Mouse (Mus musculus) ES-Bruce4 (cell line): ENCODE data around the gene Ipo5.

ENCODE experiments used
- CTCF ChIP-seq: IDR thresholded peaks from one replicate; pipeline ENCODE4 v1.8.1; 2011; ENCODE audit warnings: low read depth, low read length
- EP300 ChIP-seq: IDR thresholded peaks from 2 replicates; pipeline ENCODE4 v1.6.1; 2011; ENCODE audit warnings: low read depth, low read length; ENCODE audit not compliant: insufficient read depth
- POLR2A ChIP-seq: IDR thresholded peaks from one replicate; pipeline ENCODE4 v1.8.1; 2011; ENCODE audit warnings: low read length; ENCODE audit not compliant: insufficient read depth

GRCm38 (mm10) chr14:120898876-120899275 is 12.1 kb upstream of the Ipo5 start:
- TF ChIP-seq CTCF = no peak
- peak; percentile 83 for TF ChIP-seq EP300
- TF ChIP-seq POLR2A = no peak
